Mouse (Mus musculus): ENCODE measurements around the gene Olfr766-ps1. TPM values are rescaled to one million over a fixed set of nuclear protein-coding genes. Genes with fewer than 3 reads are reported as not detected.

Olfr766-ps1 gene
- polyA plus RNA-seq (2015; fragmentation: Illumina TruSeq; extraction: RNeasy Lipid Tissue Mini Kit (QIAGEN cat#74804); ENCODE audit: low read depth, low replicate concordance): not detected

DNA sequence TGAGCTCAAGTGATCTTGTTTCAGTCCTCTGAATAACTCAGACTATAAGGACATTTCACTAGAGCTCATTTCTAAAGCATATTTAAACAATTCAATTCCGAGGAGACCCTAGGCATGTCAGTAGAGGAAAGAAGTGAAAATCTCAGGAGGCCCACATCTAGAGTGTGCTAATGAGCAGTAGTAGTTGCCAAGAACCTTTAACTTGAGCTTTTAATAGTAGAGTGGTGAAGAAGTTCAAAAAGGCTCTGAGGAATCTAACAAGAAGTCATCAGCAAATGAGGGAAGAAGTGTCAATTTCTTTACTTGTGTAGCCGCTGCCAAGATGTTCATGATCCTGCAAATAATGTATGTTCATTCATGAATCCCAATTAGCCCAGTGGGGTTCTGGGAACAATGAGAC is at the start of gene Olfr766-ps1:
TSS of gene Olfr766-ps1 (minus strand) at position 101 of the 400 bp plus-strand sequence.

DNA sequence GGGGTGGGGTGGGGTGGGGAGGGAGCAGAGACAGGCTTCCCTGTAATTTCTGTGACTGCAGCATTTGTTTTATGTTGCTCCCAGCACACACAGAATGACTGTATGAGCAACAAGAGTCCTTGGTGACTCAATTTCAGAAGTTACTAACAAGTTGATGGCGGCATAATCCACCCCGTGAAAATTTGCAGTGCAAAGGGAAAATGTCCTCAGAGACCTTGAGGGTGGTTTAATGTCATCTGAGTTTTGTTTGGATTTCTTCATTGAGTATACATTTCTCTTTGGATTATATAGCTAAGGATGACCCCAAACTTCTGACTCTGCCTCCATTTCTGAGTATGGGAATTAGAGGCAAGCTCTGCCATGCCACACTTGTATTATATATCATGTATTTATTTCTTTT is 49.0 kb upstream of the Olfr766-ps1 start, which contains the start of gene Olfr769:
TSS of gene Olfr769 (minus strand) at position 101 of the 400 bp plus-strand sequence.

DNA sequence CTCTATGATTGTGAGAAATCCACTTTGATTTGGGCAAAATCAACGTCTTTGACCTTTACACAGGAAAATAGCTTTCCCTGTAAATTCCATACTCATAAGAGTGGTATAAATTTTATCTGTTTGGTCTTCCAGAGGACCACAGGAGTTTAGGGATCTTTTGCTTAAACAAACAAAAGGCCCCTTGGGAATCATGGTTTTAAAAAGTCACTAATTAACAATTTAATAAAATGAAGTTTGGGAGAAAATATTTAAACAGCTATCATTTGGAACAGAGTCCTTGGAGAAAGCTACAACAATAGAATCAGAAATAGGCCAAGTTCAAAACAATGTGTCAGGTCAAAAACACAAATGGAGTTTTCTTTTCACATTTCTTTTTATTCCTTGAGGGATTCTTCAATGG is 30.5 kb upstream of the Olfr766-ps1 start, which contains the start of gene Olfr768:
TSS of gene Olfr768 (minus strand) at position 101 of the 400 bp plus-strand sequence.

DNA sequence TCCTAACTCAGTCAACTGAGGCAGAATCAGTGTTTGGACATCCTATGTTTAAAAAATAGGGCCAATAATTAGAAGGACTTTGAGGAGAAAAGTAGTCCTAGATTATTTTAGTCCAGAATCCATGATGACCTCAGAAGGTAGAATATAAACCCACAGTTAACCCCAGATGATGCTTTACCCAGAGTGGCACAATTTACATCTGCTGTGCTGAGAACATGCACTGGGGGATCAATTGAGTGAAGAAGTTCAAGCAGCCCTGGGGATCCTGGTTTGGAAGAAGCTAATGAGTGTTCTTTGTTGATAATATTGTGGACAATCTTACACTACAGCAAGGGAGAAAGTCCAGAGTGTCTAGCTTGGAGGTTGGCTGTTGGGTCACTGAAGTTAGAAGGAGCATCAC is 14.0 kb upstream of the Olfr766-ps1 start, which contains the start of gene Olfr767:
TSS of gene Olfr767 (minus strand) at position 101 of the 400 bp plus-strand sequence.

GRCm38 (mm10) chr10:129049898-129050297 is 18.9 kb downstream of the Olfr766-ps1 start, which contains the start of gene Olfr765:
Gene Olfr765 (minus strand): TSS chr10:129049998.

DNA sequence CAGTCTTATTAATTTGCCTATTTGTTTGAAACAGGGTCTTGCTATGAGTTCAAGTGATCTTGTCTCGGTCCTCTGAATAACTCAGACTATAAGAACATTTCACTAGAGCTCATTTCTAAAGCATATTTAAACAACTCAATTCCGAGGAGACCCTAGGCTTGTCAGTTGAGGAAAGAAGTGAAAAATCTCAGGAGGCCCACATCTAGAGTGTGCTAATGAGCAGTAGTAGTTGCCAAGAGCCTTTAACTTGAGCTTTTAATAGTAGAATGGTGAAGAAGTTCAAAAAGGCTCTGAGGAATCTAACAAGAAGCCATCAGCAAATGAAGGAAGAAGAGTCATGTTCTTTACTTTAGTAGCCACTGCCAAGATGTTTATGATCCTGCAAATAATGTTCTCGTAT is 29.0 kb downstream of the Olfr766-ps1 start, which contains the start of gene Olfr764-ps1:
TSS of gene Olfr764-ps1 (minus strand) at position 101 of the 400 bp plus-strand sequence.

Other genes with a start within 250 kb of the Olfr766-ps1 start
- 18.1 TPM for gene Ormdl2, start 247.3 kb downstream of the Olfr766-ps1 start, polyA plus RNA-seq (2015; fragmentation: Illumina TruSeq; extraction: RNeasy Lipid Tissue Mini Kit (QIAGEN cat#74804); ENCODE audit: low read depth, low replicate concordance)
- gene Gdf11, start 177.3 kb downstream of the Olfr766-ps1 start, polyA plus RNA-seq (2015; fragmentation: Illumina TruSeq; extraction: RNeasy Lipid Tissue Mini Kit (QIAGEN cat#74804); ENCODE audit: low read depth, low replicate concordance): 12.4 TPM
- gene Cd63, start 168.0 kb downstream of the Olfr766-ps1 start, polyA plus RNA-seq (2015; fragmentation: Illumina TruSeq; extraction: RNeasy Lipid Tissue Mini Kit (QIAGEN cat#74804); ENCODE audit: low read depth, low replicate concordance): 142 TPM
- 12.8 TPM for gene Rdh5, start 146.1 kb downstream of the Olfr766-ps1 start, polyA plus RNA-seq (2015; fragmentation: Illumina TruSeq; extraction: RNeasy Lipid Tissue Mini Kit (QIAGEN cat#74804); ENCODE audit: low read depth, low replicate concordance)
- gene Bloc1s1, start 144.9 kb downstream of the Olfr766-ps1 start, polyA plus RNA-seq (2015; fragmentation: Illumina TruSeq; extraction: RNeasy Lipid Tissue Mini Kit (QIAGEN cat#74804); ENCODE audit: low read depth, low replicate concordance): 236 TPM
- gene Itga7, start 135.2 kb downstream of the Olfr766-ps1 start, polyA plus RNA-seq (2015; fragmentation: Illumina TruSeq; extraction: RNeasy Lipid Tissue Mini Kit (QIAGEN cat#74804); ENCODE audit: low read depth, low replicate concordance): 14.0 TPM
- gene Mettl7b, start 108.0 kb downstream of the Olfr766-ps1 start, polyA plus RNA-seq (2015; fragmentation: Illumina TruSeq; extraction: RNeasy Lipid Tissue Mini Kit (QIAGEN cat#74804); ENCODE audit: low read depth, low replicate concordance): not detected
- gene Olfr9, start 79.5 kb downstream of the Olfr766-ps1 start, polyA plus RNA-seq (2015; fragmentation: Illumina TruSeq; extraction: RNeasy Lipid Tissue Mini Kit (QIAGEN cat#74804); ENCODE audit: low read depth, low replicate concordance): not detected
- gene Olfr763, start 58.2 kb downstream of the Olfr766-ps1 start, polyA plus RNA-seq (2015; fragmentation: Illumina TruSeq; extraction: RNeasy Lipid Tissue Mini Kit (QIAGEN cat#74804); ENCODE audit: low read depth, low replicate concordance): not detected
- not detected for gene Olfr764-ps1, start 29.1 kb downstream of the Olfr766-ps1 start, polyA plus RNA-seq (2015; fragmentation: Illumina TruSeq; extraction: RNeasy Lipid Tissue Mini Kit (QIAGEN cat#74804); ENCODE audit: low read depth, low replicate concordance)
- gene Olfr765, start 19.0 kb downstream of the Olfr766-ps1 start, polyA plus RNA-seq (2015; fragmentation: Illumina TruSeq; extraction: RNeasy Lipid Tissue Mini Kit (QIAGEN cat#74804); ENCODE audit: low read depth, low replicate concordance): not detected
- not detected for gene Olfr767, start 13.9 kb upstream of the Olfr766-ps1 start, polyA plus RNA-seq (2015; fragmentation: Illumina TruSeq; extraction: RNeasy Lipid Tissue Mini Kit (QIAGEN cat#74804); ENCODE audit: low read depth, low replicate concordance)
- gene Olfr768, start 30.4 kb upstream of the Olfr766-ps1 start, polyA plus RNA-seq (2015; fragmentation: Illumina TruSeq; extraction: RNeasy Lipid Tissue Mini Kit (QIAGEN cat#74804); ENCODE audit: low read depth, low replicate concordance): not detected
- gene Olfr769, start 48.9 kb upstream of the Olfr766-ps1 start, polyA plus RNA-seq (2015; fragmentation: Illumina TruSeq; extraction: RNeasy Lipid Tissue Mini Kit (QIAGEN cat#74804); ENCODE audit: low read depth, low replicate concordance): not detected
- not detected for gene Olfr770, start 70.0 kb upstream of the Olfr766-ps1 start, polyA plus RNA-seq (2015; fragmentation: Illumina TruSeq; extraction: RNeasy Lipid Tissue Mini Kit (QIAGEN cat#74804); ENCODE audit: low read depth, low replicate concordance)
- gene Olfr771, start 95.8 kb upstream of the Olfr766-ps1 start, polyA plus RNA-seq (2015; fragmentation: Illumina TruSeq; extraction: RNeasy Lipid Tissue Mini Kit (QIAGEN cat#74804); ENCODE audit: low read depth, low replicate concordance): not detected
- gene Olfr772, start 108.9 kb upstream of the Olfr766-ps1 start, polyA plus RNA-seq (2015; fragmentation: Illumina TruSeq; extraction: RNeasy Lipid Tissue Mini Kit (QIAGEN cat#74804); ENCODE audit: low read depth, low replicate concordance): not detected
- not detected for gene Olfr773, start 118.4 kb upstream of the Olfr766-ps1 start, polyA plus RNA-seq (2015; fragmentation: Illumina TruSeq; extraction: RNeasy Lipid Tissue Mini Kit (QIAGEN cat#74804); ENCODE audit: low read depth, low replicate concordance)
- not detected for gene Olfr774, start 167.2 kb upstream of the Olfr766-ps1 start, polyA plus RNA-seq (2015; fragmentation: Illumina TruSeq; extraction: RNeasy Lipid Tissue Mini Kit (QIAGEN cat#74804); ENCODE audit: low read depth, low replicate concordance)
- not detected for gene Olfr775, start 179.4 kb upstream of the Olfr766-ps1 start, polyA plus RNA-seq (2015; fragmentation: Illumina TruSeq; extraction: RNeasy Lipid Tissue Mini Kit (QIAGEN cat#74804); ENCODE audit: low read depth, low replicate concordance)
- gene Olfr776, start 190.2 kb upstream of the Olfr766-ps1 start, polyA plus RNA-seq (2015; fragmentation: Illumina TruSeq; extraction: RNeasy Lipid Tissue Mini Kit (QIAGEN cat#74804); ENCODE audit: low read depth, low replicate concordance): not detected
- gene Olfr777, start 202.5 kb upstream of the Olfr766-ps1 start, polyA plus RNA-seq (2015; fragmentation: Illumina TruSeq; extraction: RNeasy Lipid Tissue Mini Kit (QIAGEN cat#74804); ENCODE audit: low read depth, low replicate concordance): not detected
- gene Olfr780, start 249.1 kb upstream of the Olfr766-ps1 start, polyA plus RNA-seq (2015; fragmentation: Illumina TruSeq; extraction: RNeasy Lipid Tissue Mini Kit (QIAGEN cat#74804); ENCODE audit: low read depth, low replicate concordance): not detected